Mouse (Mus musculus): ENCODE results near the gene Ace2.

Ace2 gene

GRCm38 (mm10) chrX:164139032-164139431 is at the start of gene Ace2:
Gene Ace2, plus strand, starts transcription at chrX:164139332.
- DNase-seq (ENCODE audit: extremely low read depth, low read depth), result no peak

GRCm38 (mm10) chrX:164089916-164090315 is 49.2 kb upstream of the Ace2 start:
- no peak for DNase-seq (ENCODE audit: extremely low read depth, low read depth)

- peak; percentile 62 for DNase-seq (ENCODE audit: extremely low read depth, low read depth)
These were observed 46.6 kb upstream of the Ace2 start for GRCm38 (mm10) chrX:164092300-164093169.

GRCm38 (mm10) chrX:164093435-164093834 is 45.7 kb upstream of the Ace2 start:
- peak; percentile 58 for DNase-seq (ENCODE audit: extremely low read depth, low read depth)

GRCm38 (mm10) chrX:164095838-164096237 is 43.3 kb upstream of the Ace2 start:
- no peak for DNase-seq (ENCODE audit: extremely low read depth, low read depth)

- no peak for DNase-seq (ENCODE audit: extremely low read depth, low read depth)
These were observed 37.6 kb upstream of the Ace2 start for GRCm38 (mm10) chrX:164101483-164101882.

GRCm38 (mm10) chrX:164102198-164102597 is 36.9 kb upstream of the Ace2 start:
- DNase-seq (ENCODE audit: extremely low read depth, low read depth), result no peak

- DNase-seq (ENCODE audit: extremely low read depth, low read depth), result no peak
These were observed 36.5 kb upstream of the Ace2 start for GRCm38 (mm10) chrX:164102656-164103055.

- no peak for DNase-seq (ENCODE audit: extremely low read depth, low read depth)
These were observed 28.0 kb upstream of the Ace2 start for GRCm38 (mm10) chrX:164111146-164111545.

- DNase-seq (ENCODE audit: extremely low read depth, low read depth), result no peak
These were observed 25.4 kb upstream of the Ace2 start for GRCm38 (mm10) chrX:164113744-164114143.

- no peak for DNase-seq (ENCODE audit: extremely low read depth, low read depth)
These were observed 15.2 kb upstream of the Ace2 start for GRCm38 (mm10) chrX:164123942-164124341.

GRCm38 (mm10) chrX:164133531-164133930 is 5.6 kb upstream of the Ace2 start:
- DNase-seq (ENCODE audit: extremely low read depth, low read depth), result no peak

GRCm38 (mm10) chrX:164135304-164135818 is 3.8 kb upstream of the Ace2 start:
- DNase-seq (ENCODE audit: extremely low read depth, low read depth), result no peak

GRCm38 (mm10) chrX:164145463-164146250 is 6.5 kb downstream of the Ace2 start:
- DNase-seq (ENCODE audit: extremely low read depth, low read depth), result peak; percentile 63

GRCm38 (mm10) chrX:164152703-164153102 is 13.6 kb downstream of the Ace2 start:
- no peak for DNase-seq (ENCODE audit: extremely low read depth, low read depth)

- no peak for DNase-seq (ENCODE audit: extremely low read depth, low read depth)
These were observed 14.5 kb downstream of the Ace2 start for GRCm38 (mm10) chrX:164153606-164154005.

GRCm38 (mm10) chrX:164154594-164154993 is 15.5 kb downstream of the Ace2 start:
- no peak for DNase-seq (ENCODE audit: extremely low read depth, low read depth)

GRCm38 (mm10) chrX:164164681-164165080 is 25.5 kb downstream of the Ace2 start:
- DNase-seq (ENCODE audit: extremely low read depth, low read depth), result no peak

- peak; percentile 52 for DNase-seq (ENCODE audit: extremely low read depth, low read depth)
These were observed 31.9 kb downstream of the Ace2 start for GRCm38 (mm10) chrX:164171034-164171433.

- no peak for DNase-seq (ENCODE audit: extremely low read depth, low read depth)
These were observed 34.7 kb downstream of the Ace2 start for GRCm38 (mm10) chrX:164173880-164174279.

GRCm38 (mm10) chrX:164175311-164175710 is 36.2 kb downstream of the Ace2 start:
- no peak for DNase-seq (ENCODE audit: extremely low read depth, low read depth)

- DNase-seq (ENCODE audit: extremely low read depth, low read depth), result no peak
These were observed 36.6 kb downstream of the Ace2 start for GRCm38 (mm10) chrX:164175780-164176179.

Data from MEL-GATA-1-ER (cell line).